Mouse (Mus musculus) olfactory bulb, adult 2 months (tissue): ENCODE measurements around the gene Dyrk1a.

ENCODE experiments used
- CTCF ChIP-seq: fragments of 200-500 bp; IDR thresholded peaks from 2 replicates; pipeline ENCODE4 v1.5.1; 2012; ENCODE audit warnings: low read depth, mild to moderate bottlenecking, low read length, moderate library complexity; ENCODE audit not compliant: insufficient read depth
- POLR2A ChIP-seq: fragments of 200-500 bp; IDR thresholded peaks from 2 replicates; pipeline ENCODE4 v1.6.1; 2012; ENCODE audit warnings: mild to moderate bottlenecking, low read depth, low read length, moderate library complexity; ENCODE audit not compliant: insufficient read depth

DNA sequence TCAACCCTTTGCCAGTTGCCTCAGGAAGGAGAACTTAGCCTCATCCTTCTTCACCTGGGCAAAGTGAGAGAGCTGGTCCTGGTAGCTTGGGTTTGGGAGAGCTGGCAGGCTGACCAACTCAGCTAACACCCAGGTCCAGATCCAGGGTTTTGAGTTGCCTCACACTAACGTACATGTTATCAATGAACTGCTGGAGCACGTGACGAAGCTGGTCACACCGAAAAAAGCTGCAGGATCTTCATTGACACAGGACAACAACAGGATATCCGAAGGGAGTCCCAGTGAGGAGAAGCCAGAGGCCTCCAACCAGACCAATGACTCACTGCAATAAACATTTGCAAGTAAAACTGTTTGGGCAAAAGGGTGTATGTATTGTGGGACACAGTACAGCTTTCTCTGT is 9.2 kb upstream of the Dyrk1a start:
- TF ChIP-seq CTCF (no peak), POLR2A (no peak)
